Comparison of ENCODE assay signal across 21 mouse cellular contexts in genomic region chr1:138119895-138120294, GRCm38 (mm10). TPM values are rescaled to one million over a fixed set of nuclear protein-coding genes. Genes with fewer than 3 reads are reported as not detected.
DNase-seq lines count a peak whose midpoint lies in the region; ATAC-seq and TF ChIP-seq lines count a peak whose summit lies in the region.
"Had no signal": no experiment of that assay in that cellular context is flagged by ENCODE, and none has a peak within 500 bp of the region (broad histone marks: within the 10 kb centered on the region; RNA-seq: fewer than 3 reads in every experiment).

No protein-coding gene starts in this region.

- H3K4me3 ChIP-seq in hindbrain, postnatal 0 days (ENCODE audit: low read length) = no peak overlapping the region
- H3K4me3 ChIP-seq in hindbrain, embryonic 12.5 days = no peak overlapping the region
- H3K4me3 ChIP-seq in lung, embryonic 14.5 days (ENCODE audit: low read depth, low read length) = no peak overlapping the region
- H3K4me3 ChIP-seq in midbrain, postnatal 0 days (ENCODE audit: low read depth, low read length) = no peak overlapping the region
- H3K4me3 ChIP-seq in midbrain, embryonic 11.5 days (ENCODE audit: low read depth, low read length) = no peak overlapping the region
- H3K4me3 ChIP-seq: embryonic facial prominence, embryonic 10.5 days; hindbrain, embryonic 13.5 days; limb, embryonic 13.5 days; lung, embryonic 15.5 days; midbrain, embryonic 13.5 days; myocyte; neural tube, embryonic 15.5 days; stomach, embryonic 15.5 days had no signal

- H3K4me2 ChIP-seq in hindbrain, postnatal 0 days (ENCODE audit: low read depth, low read length) = no peak overlapping the region
- no peak overlapping the region for H3K4me2 ChIP-seq in hindbrain, embryonic 12.5 days (replicated peaks)
- H3K4me2 ChIP-seq in lung, embryonic 14.5 days = no peak overlapping the region
- no peak overlapping the region for H3K4me2 ChIP-seq in midbrain, postnatal 0 days (ENCODE audit: low read depth, low read length, poor library complexity, severe bottlenecking)
- no peak overlapping the region for H3K4me2 ChIP-seq in midbrain, embryonic 11.5 days
- H3K4me2 ChIP-seq: heart, embryonic 11.5 days; hindbrain, embryonic 13.5 days; limb, embryonic 13.5 days; lung, embryonic 15.5 days; midbrain, embryonic 13.5 days; neural tube, embryonic 15.5 days; stomach, embryonic 15.5 days had no signal

- no peaks in the 10 kb centered on the region for H3K9me3 ChIP-seq in hindbrain, postnatal 0 days (ENCODE audit: low read length)
- H3K9me3 ChIP-seq in hindbrain, embryonic 12.5 days (replicated peaks) = no peaks in the 10 kb centered on the region
- no peaks in the 10 kb centered on the region for H3K9me3 ChIP-seq in lung, embryonic 14.5 days (ENCODE audit: low read depth, low read length)
- no peaks in the 10 kb centered on the region for H3K9me3 ChIP-seq in midbrain, postnatal 0 days (ENCODE audit: low read length)
- H3K9me3 ChIP-seq in midbrain, embryonic 11.5 days (ENCODE audit: control insufficient read depth, low read length) = no peaks in the 10 kb centered on the region
- H3K9me3 ChIP-seq: embryonic facial prominence, embryonic 10.5 days; hindbrain, embryonic 13.5 days; limb, embryonic 13.5 days; lung, embryonic 15.5 days; midbrain, embryonic 13.5 days; neural tube, embryonic 15.5 days; stomach, embryonic 15.5 days had no signal

- DNase-seq in hindbrain, postnatal 0 days (ENCODE audit: low spot score) = no peak
- no peak for DNase-seq in lung, embryonic 14.5 days
- DNase-seq in lung, adult 18-20 months = no peak
- peak; percentile 4 for DNase-seq in WW6 (ENCODE audit: low read depth, low spot score)
- DNase-seq in midbrain, postnatal 0 days (ENCODE audit: low spot score) = no peak
- no peak for DNase-seq in midbrain, embryonic 11.5 days (ENCODE audit: low spot score, missing footprints)
- DNase-seq: cerebellum, adult 9-10 months; heart, postnatal 10 days; kidney, postnatal 4 days; right cerebral cortex, postnatal 14 days; thymus, postnatal 25 days had no signal

- WGBS in hindbrain, postnatal 0 days = 60% methylated on average over 12 of the region's 12 CpGs
- WGBS in hindbrain, embryonic 12.5 days = 62% methylated on average over 12 of the region's 12 CpGs
- WGBS in lung, embryonic 14.5 days = 49% methylated on average over 12 of the region's 12 CpGs
- 57% methylated on average over 12 of the region's 12 CpGs for WGBS in midbrain, postnatal 0 days
- 55% methylated on average over 12 of the region's 12 CpGs for WGBS in midbrain, embryonic 11.5 days

- H3K4me1 ChIP-seq in hindbrain, postnatal 0 days (ENCODE audit: insufficient read depth, low read length) = no peaks in the 10 kb centered on the region
- H3K4me1 ChIP-seq in hindbrain, embryonic 12.5 days = no peaks in the 10 kb centered on the region
- H3K4me1 ChIP-seq in lung, embryonic 14.5 days (ENCODE audit: insufficient read depth) = no peaks in the 10 kb centered on the region
- no peaks in the 10 kb centered on the region for H3K4me1 ChIP-seq in midbrain, postnatal 0 days (ENCODE audit: insufficient read depth, low read length)
- no peaks in the 10 kb centered on the region for H3K4me1 ChIP-seq in midbrain, embryonic 11.5 days (ENCODE audit: control insufficient read depth, insufficient read depth, low read length)
- H3K4me1 ChIP-seq: embryonic facial prominence, embryonic 10.5 days; hindbrain, embryonic 13.5 days; limb, embryonic 13.5 days; lung, embryonic 15.5 days; midbrain, embryonic 13.5 days; neural tube, embryonic 15.5 days; stomach, embryonic 15.5 days had no signal

- no peak for ATAC-seq in hindbrain, postnatal 0 days
- ATAC-seq in hindbrain, embryonic 12.5 days (ENCODE audit: low FRiP score) = no peak
- no peak for ATAC-seq in lung, embryonic 14.5 days (ENCODE audit: insufficient read depth)
- ATAC-seq in midbrain, postnatal 0 days (ENCODE audit: low FRiP score) = no peak
- ATAC-seq in midbrain, embryonic 11.5 days (ENCODE audit: low FRiP score) = no peak
- ATAC-seq: midbrain, embryonic 13.5 days had no signal

- H3K9ac ChIP-seq in hindbrain, postnatal 0 days (replicated peaks; ENCODE audit: low read length) = no peak overlapping the region
- no peak overlapping the region for H3K9ac ChIP-seq in hindbrain, embryonic 12.5 days
- no peak overlapping the region for H3K9ac ChIP-seq in lung, embryonic 14.5 days
- H3K9ac ChIP-seq in midbrain, postnatal 0 days (replicated peaks; ENCODE audit: low read length, poor library complexity, severe bottlenecking) = no peak overlapping the region
- no peak overlapping the region for H3K9ac ChIP-seq in midbrain, embryonic 11.5 days (ENCODE audit: low read length)
- H3K9ac ChIP-seq: hindbrain, embryonic 13.5 days; limb, embryonic 13.5 days; lung, embryonic 15.5 days; midbrain, embryonic 13.5 days; neural tube, embryonic 15.5 days; stomach, embryonic 15.5 days had no signal

- H3K36me3 ChIP-seq in hindbrain, postnatal 0 days (ENCODE audit: insufficient read depth, low read length) = no peaks in the 10 kb centered on the region
- H3K36me3 ChIP-seq in hindbrain, embryonic 12.5 days = no peaks in the 10 kb centered on the region
- no peaks in the 10 kb centered on the region for H3K36me3 ChIP-seq in lung, embryonic 14.5 days (ENCODE audit: insufficient read depth)
- no peaks in the 10 kb centered on the region for H3K36me3 ChIP-seq in midbrain, postnatal 0 days (ENCODE audit: insufficient read depth, low read length)
- H3K36me3 ChIP-seq in midbrain, embryonic 11.5 days (ENCODE audit: control insufficient read depth, insufficient read depth, low read length) = no peaks in the 10 kb centered on the region
- H3K36me3 ChIP-seq: embryonic facial prominence, embryonic 10.5 days; hindbrain, embryonic 13.5 days; limb, embryonic 13.5 days; lung, embryonic 15.5 days; midbrain, embryonic 13.5 days; neural tube, embryonic 15.5 days; stomach, embryonic 15.5 days had no signal

- no peaks in the 10 kb centered on the region for H3K27me3 ChIP-seq in hindbrain, postnatal 0 days (ENCODE audit: insufficient read depth, low read length)
- H3K27me3 ChIP-seq in hindbrain, embryonic 12.5 days = no peaks in the 10 kb centered on the region
- H3K27me3 ChIP-seq in lung, embryonic 14.5 days (ENCODE audit: insufficient read depth, low read length) = no peaks in the 10 kb centered on the region
- no peaks in the 10 kb centered on the region for H3K27me3 ChIP-seq in midbrain, postnatal 0 days (ENCODE audit: insufficient read depth, low read length)
- no peaks in the 10 kb centered on the region for H3K27me3 ChIP-seq in midbrain, embryonic 11.5 days (ENCODE audit: control insufficient read depth, insufficient read depth, low read length)
- H3K27me3 ChIP-seq: hindbrain, embryonic 13.5 days; limb, embryonic 13.5 days; lung, embryonic 15.5 days; midbrain, embryonic 13.5 days; neural tube, embryonic 15.5 days; stomach, embryonic 15.5 days had no signal

- TF ChIP-seq CTCF in hindbrain, postnatal 0 days (IDR thresholded peaks at IDR 0.05; ENCODE audit: low read depth) = 0 out of 2 replicates have a peak, but pooled peaks have one; percentile 13
- peak; percentile 25; the same call in 1 of the 2 replicates for TF ChIP-seq CTCF in lung, embryonic 14.5 days (IDR thresholded peaks at IDR 0.05; ENCODE audit: low read depth)
- no peak for TF ChIP-seq CTCF in midbrain, postnatal 0 days (IDR thresholded peaks at IDR 0.05)

- no peak overlapping the region for H3K27ac ChIP-seq in hindbrain, postnatal 0 days
- no peak overlapping the region for H3K27ac ChIP-seq in hindbrain, embryonic 12.5 days
- no peak overlapping the region for H3K27ac ChIP-seq in lung, embryonic 14.5 days (ENCODE audit: low read depth)
- no peak overlapping the region for H3K27ac ChIP-seq in midbrain, postnatal 0 days (ENCODE audit: low read depth, low read length)
- no peak overlapping the region for H3K27ac ChIP-seq in midbrain, embryonic 11.5 days (ENCODE audit: low read depth, low read length)
- H3K27ac ChIP-seq: embryonic facial prominence, embryonic 10.5 days; hindbrain, embryonic 13.5 days; limb, embryonic 13.5 days; lung, embryonic 15.5 days; midbrain, embryonic 13.5 days; neural tube, embryonic 15.5 days; stomach, embryonic 15.5 days had no signal

RNA-seq across cellular contexts. Expression of gene Ptprc, which starts 55.6 kb away (rescaled TPM):
- 1.2 and 2.0 TPM in 2 replicates for total RNA-seq in hindbrain, postnatal 0 days (2014; rRNA removed)
- polyA plus RNA-seq in hindbrain, postnatal 0 days (2015; fragmentation: Nextera tagmentation; extraction: Ambion mirVana) = 1.2 and 1.3 TPM in 2 replicates
- 1.5 TPM in 2 replicates for polyA plus RNA-seq in hindbrain, embryonic 12.5 days (2016; fragmentation: Nextera tagmentation; extraction: Ambion mirVana)
- 2.9 and 3.1 TPM in 2 replicates for polyA plus RNA-seq in lung, embryonic 14.5 days (2014; fragmentation: Nextera tagmentation; extraction: Ambion mirVana)
- 1.9 and 4.1 TPM in 2 replicates for total RNA-seq in midbrain, postnatal 0 days (2014; rRNA removed)
- 0.77 and 0.90 TPM in 2 replicates for polyA plus RNA-seq in midbrain, postnatal 0 days (2015; fragmentation: Nextera tagmentation; extraction: Ambion mirVana)
- 0.98 and 2.0 TPM in 2 replicates for polyA plus RNA-seq in midbrain, embryonic 11.5 days (2014; fragmentation: Nextera tagmentation; extraction: Ambion mirVana)
- polyA plus RNA-seq: myocyte had no signal
